12 mouse cellular contexts compared by ENCODE assay signal in the genomic region with DNA sequence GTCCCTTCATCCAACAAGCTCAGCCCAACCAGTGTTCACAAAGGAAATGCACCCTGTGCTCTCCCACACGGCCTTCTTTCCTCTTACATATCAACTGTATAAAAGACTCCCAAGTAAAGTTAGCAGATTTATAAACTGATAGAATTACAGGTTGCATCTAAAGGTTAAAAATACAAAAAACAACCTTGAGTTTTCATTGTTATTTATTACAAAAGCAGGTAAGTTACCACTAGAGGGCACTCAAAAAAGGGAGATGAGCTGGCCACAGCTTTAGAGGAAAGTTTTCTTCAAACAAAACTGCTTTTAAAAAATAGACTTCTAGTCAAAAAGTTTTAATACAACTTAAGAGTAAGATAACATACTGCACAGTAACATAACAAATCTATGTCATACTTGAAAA. TPM values are rescaled to one million over a fixed set of nuclear protein-coding genes. Genes with fewer than 3 reads are reported as not detected.
A peak's percentile ranks its signal among the peaks of the same experiment; 100 is the strongest.
DNase-seq lines count a peak whose midpoint lies in the region.
"Had no signal": no experiment of that assay in that cellular context is flagged by ENCODE, and none has a peak within 500 bp of the region (broad histone marks: within the 10 kb centered on the region; RNA-seq: fewer than 3 reads in every experiment).

No protein-coding gene starts in this region.

- H3K4me3 ChIP-seq in forebrain, embryonic 10.5 days = no peak overlapping the region

- intact Hi-C loops in heart, postnatal 10 days (cut with DNase I) = loop anchor here (1.0 kb wide), 1 partner anchor 100 kb away; no protein-coding TSS in a partner anchor

- 64% methylated on average over 1 of the region's 1 CpGs for WGBS in forebrain, embryonic 10.5 days

- H3K36me3 ChIP-seq in forebrain, embryonic 10.5 days (replicated peaks) = peaks cover 74% of the 10 kb centered on the region

- no peaks in the 10 kb centered on the region for H3K27me3 ChIP-seq in forebrain, embryonic 10.5 days (ENCODE audit: poor library complexity, severe bottlenecking)

- no peaks in the 10 kb centered on the region for H3K9me3 ChIP-seq in forebrain, embryonic 10.5 days

- no peak overlapping the region for H3K27ac ChIP-seq in forebrain, embryonic 10.5 days

- DNase-seq in heart, adult 8-10 months (ENCODE audit: low spot score) = peak; percentile 13
- no peak for DNase-seq in heart, postnatal 10 days
- peak; percentile 13 for DNase-seq in lung, postnatal 25 days (ENCODE audit: low spot score)
- DNase-seq in lung, postnatal 14 days = no peak
- DNase-seq in T-cell, adult 2 months (ENCODE audit: low spot score) = peak; percentile 16
- peak; percentile 74 for DNase-seq in retina, embryonic 14.5 days (ENCODE audit: low spot score)
- DNase-seq in forebrain, embryonic 10.5 days (ENCODE audit: extremely low spot score, low spot score) = no peak
- DNase-seq in gastrocnemius, postnatal 25 days = no peak
- DNase-seq: gastrocnemius, postnatal 14 days; kidney, adult 18-20 months; left cerebral cortex, postnatal 4 days; thymus, adult 18-20 months had no signal

- peaks cover 6% of the 10 kb centered on the region for H3K4me1 ChIP-seq in forebrain, embryonic 10.5 days

RNA-seq across cellular contexts. Expression of a gene that starts 7.5 kb away (rescaled TPM):
- total RNA-seq in heart, adult 8-10 months (2022) = 10 to 100 TPM; 25.1 to 35.9 (median 30.6) TPM
- 10 to 100 TPM; 45.9 to 48.4 TPM for total RNA-seq in heart, postnatal 10 days (2021)
- polyA plus RNA-seq in forebrain, embryonic 10.5 days (2016; fragmentation: Nextera tagmentation; extraction: Ambion mirVana) = 93.1 and 103 TPM in 2 replicates
- 10 to 100 TPM; 18.5 to 20.8 TPM for total RNA-seq in gastrocnemius, postnatal 25 days (2021)

RNA-seq across cellular contexts. Expression of a gene that starts 31.6 kb away (rescaled TPM):
- 100 to 1,000 TPM; 102 to 139 (median 118) TPM for total RNA-seq in heart, adult 8-10 months (2022)
- 10 to 100 TPM; 84.5 to 98.7 TPM for total RNA-seq in heart, postnatal 10 days (2021)
- polyA plus RNA-seq in forebrain, embryonic 10.5 days (2016; fragmentation: Nextera tagmentation; extraction: Ambion mirVana) = 34.1 and 35.4 TPM in 2 replicates
- total RNA-seq in gastrocnemius, postnatal 25 days (2021) = 10 to 100 TPM; 49.1 to 56.8 TPM

RNA-seq across cellular contexts. Expression of a gene that starts 31.7 kb away (rescaled TPM):
- 1 to 10 TPM; 1.0 to 1.8 (median 1.6) TPM for total RNA-seq in heart, adult 8-10 months (2022)
- total RNA-seq in heart, postnatal 10 days (2021) = under 1 TPM; 0.40 to 0.77 TPM
- 0.47 and 0.61 TPM in 2 replicates for polyA plus RNA-seq in forebrain, embryonic 10.5 days (2016; fragmentation: Nextera tagmentation; extraction: Ambion mirVana)
- under 1 TPM; 0.19 to 0.26 TPM for total RNA-seq in gastrocnemius, postnatal 25 days (2021)

Comparison
In these comparisons a context has a peak if more than half of its experiments do, and no peak if none do; other contexts are left out.
1. DNase-seq: peak in heart, adult 8-10 months (single experiment), lung, postnatal 25 days (single experiment), T-cell, adult 2 months (single experiment) and retina, embryonic 14.5 days (single experiment); none in heart, postnatal 10 days (0 of 2), lung, postnatal 14 days (single experiment), forebrain, embryonic 10.5 days (single experiment) and gastrocnemius, postnatal 25 days (single experiment).